Mouse (Mus musculus) forebrain, postnatal 0 days (tissue): ENCODE results near the gene Lipe. TPM values are rescaled to one million over a fixed set of nuclear protein-coding genes. Genes with fewer than 3 reads are reported as not detected.

Experiments
- ATAC-seq: fragments of 200-750 bp; cut with Nextera tagmentation; 2 replicates; pipeline ENCODE4 v1.8.0; 2017; ENCODE audit warnings: mild to moderate bottlenecking, moderate library complexity
- DNase-seq: peaks from one replicate; pipeline ENCODE4 v3.0.0-alpha.2; 2015
- H3K27ac ChIP-seq: fragments of 300-500 bp; sonication (generic); 2 replicates; pipeline ENCODE4 v1.5.1; 2014; ENCODE audit warnings: low read depth, mild to moderate bottlenecking, antibody characterized with exemption, low read length, moderate library complexity, mixed read lengths
- H3K27me3 ChIP-seq: fragments of 300-500 bp; sonication (generic); 2 replicates; pipeline ENCODE4 v1.6.1; 2014; ENCODE audit warnings: mild to moderate bottlenecking, low read length, mixed read lengths; ENCODE audit not compliant: insufficient read depth
- H3K36me3 ChIP-seq: fragments of 300-500 bp; sonication (generic); 2 replicates; pipeline ENCODE4 v1.6.1; 2014; ENCODE audit warnings: mild to moderate bottlenecking, moderate library complexity; ENCODE audit not compliant: insufficient read depth
- H3K4me1 ChIP-seq: fragments of 300-500 bp; sonication (generic); 2 replicates; pipeline ENCODE4 v1.6.1; 2014; ENCODE audit warnings: antibody characterized with exemption; ENCODE audit not compliant: insufficient read depth
- H3K4me2 ChIP-seq: fragments of 300-500 bp; sonication (generic); 2 replicates; pipeline ENCODE4 v1.6.1; 2014; ENCODE audit warnings: low read depth, mild to moderate bottlenecking, moderate library complexity
- H3K4me3 ChIP-seq: fragments of 300-500 bp; sonication (generic); 2 replicates; pipeline ENCODE4 v1.5.1; 2014; ENCODE audit warnings: low read depth, low read length, mixed read lengths
- H3K9ac ChIP-seq: fragments of 300-500 bp; sonication (generic); 2 replicates; pipeline ENCODE4 v1.6.1; 2014; ENCODE audit warnings: mild to moderate bottlenecking
- H3K9me3 ChIP-seq: fragments of 300-500 bp; sonication (generic); 2 replicates; pipeline ENCODE4 v1.6.1; 2016; ENCODE audit warnings: low read length
- CTCF ChIP-seq: sonication (generic); IDR thresholded peaks from 2 replicates; pipeline ENCODE4 v1.5.1; 2016; ENCODE audit warnings: antibody characterized with exemption, control low read depth, low read depth
- WGBS: fragments of 180-500 bp; shearing (Covaris S2); extraction: QIAGEN DNeasy Blood & Tissue Kit; methylation state at CpG from one replicate; pipeline ENCODE4 v1.1.7; 2014; 5-methylcytosine and 5-hydroxymethylcytosine counted together
- polyA plus RNA-seq: library from polyadenylated mRNA; unstranded; fragments of >200 nt; fragmentation: Nextera tagmentation; extraction: Ambion mirVana; gene quantifications from 2 replicates; pipeline ENCODE4 v1.2.1, GENCODE M21; 2015
- total RNA-seq: library from RNA; depleted of rRNA; stranded (reverse); fragments of >200 nt; gene quantifications from 2 replicates; pipeline ENCODE4 v1.2.3, GENCODE M21; 2014; rRNA removed

Gene Lipe
- total RNA-seq (8.8 and 14.8 TPM in 2 replicates), polyA plus RNA-seq (6.7 and 8.0 TPM in 2 replicates)

DNA sequence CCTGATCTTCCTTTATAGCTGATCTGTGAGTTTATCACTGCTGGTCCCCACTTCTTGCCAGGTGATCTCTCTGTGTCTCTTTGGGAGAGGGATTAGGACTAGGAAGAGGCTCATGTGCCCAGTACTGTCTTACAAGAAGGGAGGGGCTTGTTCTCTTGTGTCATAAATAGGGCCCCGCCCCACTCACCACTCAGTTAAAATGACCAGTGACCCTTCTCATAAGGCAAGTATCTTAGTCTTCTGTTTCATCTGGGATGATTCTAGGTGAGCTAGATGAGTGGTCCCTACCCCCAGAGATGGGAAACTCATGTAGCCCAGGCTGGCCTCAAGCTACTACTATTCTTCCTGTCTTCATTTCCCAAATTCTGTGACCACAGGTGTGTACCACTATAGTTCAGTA lies at the start of gene Lipe:
Lipe (minus strand) TSS at position 101 of the 400 bp plus-strand sequence.
- Histone ChIP-seq H3K36me3 (no peaks in the 10 kb centered on the region), H3K9ac (no peak within 1 kb of the TSS), H3K27me3 (no peaks in the 10 kb centered on the region), H3K9me3 (no peaks in the 10 kb centered on the region), H3K4me3 (no peak within 1 kb of the TSS), H3K4me2 (no peak within 1 kb of the TSS), H3K4me1 (peaks cover 13% of the 10 kb centered on the region), H3K27ac (no peak within 1 kb of the TSS)
- DNase-seq (no peak), ATAC-seq (no peak)
- no peak for TF ChIP-seq CTCF
- 97% methylated on average over 1 of the region's 1 CpGs for WGBS

DNA sequence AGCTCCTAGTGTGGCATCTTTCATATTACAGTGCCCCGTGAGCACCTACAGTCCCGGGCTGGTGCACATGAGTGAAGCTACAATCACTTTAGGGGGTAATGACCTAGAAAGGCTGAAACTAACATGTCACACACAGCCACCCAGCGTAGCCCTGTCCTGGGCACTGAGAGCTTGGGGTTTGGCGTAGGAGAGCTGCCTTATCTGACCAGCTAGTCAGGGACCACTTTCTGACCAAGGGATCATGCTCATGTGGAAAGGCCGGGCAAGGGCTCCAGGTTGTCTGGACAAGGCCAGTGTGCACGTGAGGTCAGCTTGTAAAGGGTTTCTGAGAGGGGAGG lies 42.3 kb upstream of the Lipe start:
- Histone ChIP-seq H3K4me3 (no peak overlapping the region), H3K9ac (no peak overlapping the region), H3K4me1 (no peaks in the 10 kb centered on the region), H3K27ac (no peak overlapping the region), H3K36me3 (no peaks in the 10 kb centered on the region), H3K27me3 (no peaks in the 10 kb centered on the region), H3K9me3 (no peaks in the 10 kb centered on the region), H3K4me2 (no peak overlapping the region)
- no peak for TF ChIP-seq CTCF
- ATAC-seq (no peak), DNase-seq (no peak)
- 90% methylated on average over 6 of the region's 6 CpGs for WGBS

DNA sequence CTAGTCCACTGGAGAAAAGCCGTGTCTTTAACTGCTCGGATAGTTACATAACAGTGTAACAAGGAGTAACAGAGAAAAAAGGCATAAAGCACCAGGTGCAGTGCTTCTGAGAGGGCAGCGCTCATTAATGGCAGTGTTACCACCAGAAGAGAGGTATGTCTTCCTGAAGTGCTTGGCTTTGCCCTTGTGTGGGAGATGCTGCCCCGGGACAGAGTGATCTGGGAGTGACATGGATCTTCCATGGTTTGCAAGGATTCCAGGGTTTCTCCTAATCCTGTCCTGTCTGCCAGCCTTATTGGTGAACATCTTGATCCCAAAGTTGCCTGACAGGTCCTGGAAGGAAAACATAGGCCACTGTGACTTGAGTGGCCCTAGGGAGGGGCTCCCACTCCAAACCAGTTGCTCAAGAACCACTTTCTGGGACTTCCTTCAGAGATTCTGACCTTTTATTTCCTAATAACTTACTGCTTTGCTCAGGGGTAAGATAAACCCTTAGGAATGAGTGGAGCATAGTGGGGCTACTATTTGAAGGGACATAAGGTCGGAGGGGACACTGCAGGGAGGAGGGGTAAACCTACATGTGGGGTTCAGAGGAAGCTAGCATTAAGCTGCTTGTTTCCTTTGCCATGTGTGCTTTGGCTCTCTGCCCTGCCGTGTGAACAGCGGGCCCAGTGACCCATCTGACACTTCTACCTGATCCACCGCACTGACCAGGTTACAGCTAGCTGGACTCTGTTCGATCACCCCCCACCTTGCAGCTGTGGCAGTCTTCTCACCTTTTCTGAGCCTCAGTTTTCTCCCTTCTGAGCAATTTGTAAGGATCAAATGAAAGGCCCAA lies 41.7 kb upstream of the Lipe start:
- 90% methylated on average over 9 of the region's 9 CpGs for WGBS
- Histone ChIP-seq H3K9ac (no peak overlapping the region), H3K4me1 (no peaks in the 10 kb centered on the region), H3K27me3 (no peaks in the 10 kb centered on the region), H3K4me3 (no peak overlapping the region), H3K9me3 (no peaks in the 10 kb centered on the region), H3K4me2 (no peak overlapping the region), H3K27ac (no peak overlapping the region), H3K36me3 (no peaks in the 10 kb centered on the region)
- DNase-seq (no peak), ATAC-seq (no peak)
- TF ChIP-seq CTCF, result no peak

DNA sequence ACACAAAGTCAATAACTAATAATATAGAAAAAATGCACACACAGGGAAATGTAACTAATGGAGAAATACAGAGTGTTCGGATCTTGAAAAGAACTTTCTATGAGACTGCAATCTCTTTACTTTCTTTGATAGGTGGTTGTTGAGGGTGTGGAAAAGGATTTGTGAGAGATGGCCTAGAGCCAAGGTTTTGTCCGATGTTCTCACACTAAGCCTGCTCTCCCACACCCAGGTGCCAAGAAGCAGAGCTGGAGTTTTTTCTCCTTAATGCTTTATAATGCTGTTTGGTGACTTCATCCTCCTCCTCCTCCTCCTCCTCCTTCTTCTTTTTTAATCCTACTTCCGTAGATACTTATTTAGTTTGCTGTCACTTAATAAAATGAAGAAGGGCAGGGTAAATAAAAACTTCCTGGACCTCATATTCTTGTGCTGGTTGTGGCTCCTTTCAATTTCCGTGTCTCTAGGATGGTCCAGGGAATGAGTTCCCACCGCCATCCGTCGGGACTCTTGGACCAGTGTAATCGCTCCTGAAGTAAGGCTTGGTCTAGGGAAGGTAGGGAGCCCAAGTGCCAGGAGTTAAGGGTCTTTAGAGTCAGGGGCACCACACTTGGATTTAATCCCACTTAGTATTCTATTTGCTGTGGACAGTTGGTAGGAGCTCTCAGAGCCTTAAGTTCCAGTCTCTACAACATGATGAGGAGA lies 40.8 kb upstream of the Lipe start:
- Histone ChIP-seq H3K9me3 (no peaks in the 10 kb centered on the region), H3K27ac (no peak overlapping the region), H3K4me1 (no peaks in the 10 kb centered on the region), H3K4me3 (no peak overlapping the region), H3K4me2 (no peak overlapping the region), H3K36me3 (no peaks in the 10 kb centered on the region), H3K9ac (no peak overlapping the region), H3K27me3 (no peaks in the 10 kb centered on the region)
- DNase-seq, result no peak
- no peak for TF ChIP-seq CTCF
- 77% methylated on average over 8 of the region's 8 CpGs for WGBS
- ATAC-seq, result no peak

DNA sequence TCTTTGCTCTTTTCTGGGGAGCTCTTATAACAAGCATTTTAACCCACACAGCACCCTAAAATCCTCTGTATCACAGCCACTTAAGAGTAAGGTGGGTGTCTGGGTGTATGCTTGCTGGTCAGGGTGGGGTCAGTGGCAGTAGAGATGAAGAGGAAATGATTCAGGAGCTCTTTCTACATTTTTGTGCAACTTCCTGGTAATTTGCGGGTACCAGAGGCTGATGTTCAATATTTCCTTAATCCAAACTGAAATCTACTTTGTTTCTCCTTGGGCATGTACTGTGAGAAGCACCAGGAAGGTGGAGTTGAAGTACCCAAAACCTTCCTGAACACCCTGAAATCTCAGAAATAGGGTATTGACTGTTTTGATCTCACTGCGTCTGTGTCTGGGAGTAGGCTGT lies 38.2 kb upstream of the Lipe start:
- H3K27ac ChIP-seq, result no peak overlapping the region
- no peak overlapping the region for H3K4me3 ChIP-seq
- H3K4me2 ChIP-seq, result no peak overlapping the region
- H3K9me3 ChIP-seq, result no peaks in the 10 kb centered on the region
- ATAC-seq, result no peak
- no peak for TF ChIP-seq CTCF
- no peak overlapping the region for H3K9ac ChIP-seq
- no peak for DNase-seq
- H3K4me1 ChIP-seq, result no peaks in the 10 kb centered on the region
- WGBS, result 87% methylated on average over 2 of the region's 2 CpGs
- no peaks in the 10 kb centered on the region for H3K36me3 ChIP-seq
- no peaks in the 10 kb centered on the region for H3K27me3 ChIP-seq

DNA sequence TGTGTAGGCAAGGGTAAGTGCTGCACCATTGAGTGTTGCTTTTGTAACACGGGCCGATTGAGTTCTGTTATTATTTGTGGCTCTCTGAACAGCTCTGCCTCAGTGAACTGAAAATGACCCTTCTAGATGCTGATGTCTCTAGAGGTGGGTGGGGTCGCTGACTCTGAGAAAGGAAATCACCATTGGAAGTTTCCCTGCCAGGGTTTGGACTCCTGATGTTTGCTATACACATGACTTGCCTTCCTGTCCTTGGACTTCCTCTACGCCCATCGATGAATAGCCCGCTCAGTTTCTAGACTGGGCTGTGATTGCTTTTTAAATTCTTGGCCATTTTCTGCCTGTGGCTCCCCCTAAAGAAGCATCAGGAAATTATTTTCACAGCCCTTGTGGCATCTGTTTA lies 37.7 kb upstream of the Lipe start:
- Histone ChIP-seq H3K4me1 (no peaks in the 10 kb centered on the region), H3K4me2 (no peak overlapping the region), H3K36me3 (no peaks in the 10 kb centered on the region), H3K4me3 (no peak overlapping the region), H3K9me3 (no peaks in the 10 kb centered on the region), H3K27me3 (no peaks in the 10 kb centered on the region), H3K27ac (no peak overlapping the region), H3K9ac (no peak overlapping the region)
- ATAC-seq (no peak), DNase-seq (no peak)
- TF ChIP-seq CTCF, result no peak
- 90% methylated on average over 6 of the region's 6 CpGs for WGBS

DNA sequence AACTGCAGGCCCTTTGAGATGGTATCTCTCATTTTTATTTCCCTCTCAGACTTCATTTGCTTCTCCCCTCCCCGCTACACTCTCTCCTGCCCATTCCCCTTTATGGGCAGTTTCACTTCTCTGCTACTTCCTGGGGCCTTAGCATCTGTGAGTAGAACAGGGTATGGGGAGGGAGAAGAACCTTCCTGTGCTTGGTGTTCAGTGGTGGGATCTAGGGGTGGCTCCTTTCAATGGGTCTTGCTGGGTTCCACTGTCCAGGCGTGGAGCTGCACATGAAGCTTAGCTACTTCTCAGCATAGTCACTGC lies 37.0 kb upstream of the Lipe start:
- TF ChIP-seq CTCF, result no peak
- Histone ChIP-seq H3K4me1 (no peaks in the 10 kb centered on the region), H3K9me3 (no peaks in the 10 kb centered on the region), H3K27me3 (no peaks in the 10 kb centered on the region), H3K9ac (no peak overlapping the region), H3K4me3 (no peak overlapping the region), H3K4me2 (no peak overlapping the region), H3K27ac (no peak overlapping the region), H3K36me3 (no peaks in the 10 kb centered on the region)
- ATAC-seq (no peak), DNase-seq (no peak)
- 91% methylated on average over 2 of the region's 2 CpGs for WGBS
